Mouse (Mus musculus) G1E (cell line): Measurements from ENCODE around the gene Rbbp5.

Experiments
- CTCF ChIP-seq: IDR thresholded peaks from 2 replicates; pipeline ENCODE4 v1.5.1; 2012; ENCODE audit warnings: low read depth, low read length, inconsistent platforms, mixed read lengths
- GATA1 ChIP-seq: IDR thresholded peaks from 2 replicates; pipeline ENCODE4 v1.6.1; 2012; ENCODE audit warnings: borderline replicate concordance, low read length, inconsistent platforms, mixed read lengths
- POLR2AphosphoS5 ChIP-seq: IDR thresholded peaks from 2 replicates; pipeline ENCODE4 v1.6.1; 2012; ENCODE audit warnings: low read depth, low read length, inconsistent platforms; ENCODE audit not compliant: insufficient replicate concordance
- TAL1 ChIP-seq: conservative IDR thresholded peaks from 2 replicates; pipeline ENCODE4 v1.6.1; 2012; ENCODE audit warnings: low read depth, low read length, inconsistent platforms, mixed read lengths

- TF ChIP-seq CTCF (no peak), GATA1 (no peak), POLR2AphosphoS5 (no peak), TAL1 (no peak)
Measured at GRCm38 (mm10) chr1:132542762-132543306, 65.7 kb downstream of the Rbbp5 start, which contains the start of gene Cntn2.
